Mouse (Mus musculus) ES-E14 (cell line): ENCODE measurements around the gene Ranbp6. TPM values are rescaled to one million over a fixed set of nuclear protein-coding genes. Genes with fewer than 3 reads are reported as not detected.

ENCODE experiments used
- DNase-seq: peaks from one replicate; pipeline ENCODE4 v3.0.0-alpha.2; 2013; ENCODE audit warnings: low read depth, low spot score
- H3K27ac ChIP-seq: 2 replicates; pipeline ENCODE4 v1.5.1; 2012; ENCODE audit warnings: low read depth, mild to moderate bottlenecking, low read length, moderate library complexity, mixed read lengths; ENCODE audit not compliant: poor library complexity, insufficient read depth, severe bottlenecking
- H3K36me3 ChIP-seq: 2 replicates; pipeline ENCODE4 v1.6.1; 2012; ENCODE audit warnings: mild to moderate bottlenecking, low read length, moderate library complexity, mixed read lengths; ENCODE audit not compliant: control insufficient read depth, poor library complexity, insufficient read depth, severe bottlenecking
- H3K4me1 ChIP-seq, 2 experiments: fragments of 150-350 bp in 1 of 2; sonication (generic) in 1 of 2; 2 replicates each; pipeline ENCODE4 v1.6.1; 2012; ENCODE audit warnings: low read length in 2 of 2, mild to moderate bottlenecking in 1 of 2, mixed read lengths in 1 of 2; ENCODE audit not compliant: control insufficient read depth in 2 of 2, insufficient read depth in 2 of 2, poor library complexity in 1 of 2
- H3K4me3 ChIP-seq, 2 experiments: fragments of 150-350 bp in 1 of 2; sonication (generic) in 1 of 2; 2 replicates each; pipeline ENCODE4 v1.5.1; 2012; ENCODE audit warnings: low read length in 2 of 2, low read depth in 1 of 2, mild to moderate bottlenecking in 1 of 2, mixed read lengths in 1 of 2; ENCODE audit not compliant: insufficient read depth in 1 of 2, poor library complexity in 1 of 2, severe bottlenecking in 1 of 2
- H3K9ac ChIP-seq: 2 replicates; pipeline ENCODE4 v1.6.1; 2012; ENCODE audit warnings: low read depth, mild to moderate bottlenecking, low read length, mixed read lengths; ENCODE audit not compliant: poor library complexity, insufficient read depth, severe bottlenecking
- H3K9me3 ChIP-seq: fragments of 150-350 bp; sonication (generic); 2 replicates; pipeline ENCODE4 v1.6.1; 2012; ENCODE audit warnings: low read depth, mild to moderate bottlenecking, low read length; ENCODE audit not compliant: control insufficient read depth, insufficient read depth
- CHD2 ChIP-seq: IDR thresholded peaks from 2 replicates; pipeline ENCODE4 v1.6.1; 2014; ENCODE audit warnings: mild to moderate bottlenecking, low read depth, low read length, inconsistent platforms
- HCFC1 ChIP-seq: IDR thresholded peaks from 2 replicates; pipeline ENCODE4 v1.6.1; 2012; ENCODE audit warnings: low read length, inconsistent platforms, borderline replicate concordance; ENCODE audit not compliant: insufficient read depth
- MAFK ChIP-seq: IDR thresholded peaks from 2 replicates; pipeline ENCODE4 v1.6.1; 2014; ENCODE audit warnings: mild to moderate bottlenecking, low read depth, low read length, inconsistent platforms; ENCODE audit not compliant: insufficient read depth
- ZC3H11A ChIP-seq: IDR thresholded peaks from 2 replicates; pipeline ENCODE4 v1.6.1; 2012; ENCODE audit warnings: low read depth, mild to moderate bottlenecking, inconsistent platforms, low read length, borderline replicate concordance
- ZNF384 ChIP-seq: IDR thresholded peaks from 2 replicates; pipeline ENCODE4 v1.6.1; 2012; ENCODE audit warnings: low read depth, low read length, inconsistent platforms
- in situ Hi-C, 2 experiments: fragments of 600-800 bp; cut with MboI; formaldehyde crosslinking; loops; one replicate each; pipeline ENCODE4 v1.15.1; 2025; ENCODE audit warnings: low sequenced_read_pairs in 2 of 2, inconsistent platforms in 1 of 2; ENCODE audit not compliant: unreplicated experiment in 2 of 2
- total RNA-seq: library from RNA; depleted of rRNA; stranded (reverse); fragments of 300-350 nt; gene quantifications from 2 replicates; pipeline ENCODE4 v1.2.3, GENCODE M21; 2012

The Ranbp6 gene
- total RNA-seq, 1 experiment: 11.3 TPM

GRCm38 (mm10) chr19:29842973-29843372 is 30.2 kb upstream of the Ranbp6 start:
- no peaks in the 10 kb centered on the region for H3K9me3 ChIP-seq
- H3K4me3 ChIP-seq: no peak overlapping the region
- no peaks in the 10 kb centered on the region for H3K36me3 ChIP-seq
- TF ChIP-seq MAFK (no peak), ZNF384 (no peak), ZC3H11A (no peak), CHD2 (no peak), HCFC1 (no peak)
- no peak overlapping the region for H3K27ac ChIP-seq
- DNase-seq: no peak
- H3K9ac ChIP-seq: no peak overlapping the region
- H3K4me1 ChIP-seq: no peaks in the 10 kb centered on the region
- in situ Hi-C loops: no loop called here

- no peaks in the 10 kb centered on the region for H3K36me3 ChIP-seq
- no peak overlapping the region for H3K27ac ChIP-seq
- in situ Hi-C loops: no loop called here
- H3K9me3 ChIP-seq: no peaks in the 10 kb centered on the region
- H3K4me1 ChIP-seq: no peaks in the 10 kb centered on the region
- no peak for DNase-seq
- H3K4me3 ChIP-seq: no peak overlapping the region
- TF ChIP-seq ZC3H11A: no peak
- no peak for TF ChIP-seq MAFK
- no peak overlapping the region for H3K9ac ChIP-seq
Measured at GRCm38 (mm10) chr19:29840642-29841041, 27.9 kb upstream of the Ranbp6 start.

DNA sequence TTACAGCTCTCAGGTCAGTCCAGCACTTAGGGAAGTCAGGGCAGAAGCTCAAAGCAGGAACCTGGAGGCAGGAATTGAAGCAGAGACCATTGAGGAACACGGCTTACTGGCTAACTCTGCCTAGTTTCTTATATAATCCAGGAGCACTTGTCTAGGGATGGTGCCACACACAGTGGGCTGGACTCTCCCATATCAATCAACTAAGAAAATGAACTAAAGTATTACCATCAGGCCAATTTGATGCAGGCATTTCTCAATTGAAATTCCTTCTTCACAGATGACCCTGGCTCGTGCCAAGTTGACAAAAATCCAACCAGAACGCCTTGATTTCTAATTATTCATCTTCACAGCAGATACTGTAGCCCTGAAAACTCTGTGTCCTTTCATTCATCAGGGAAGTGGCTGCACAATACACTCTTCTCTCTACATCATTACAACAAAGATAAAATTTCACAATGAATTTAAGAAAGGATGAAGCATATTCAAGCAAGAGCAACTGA is 25.9 kb upstream of the Ranbp6 start:
- H3K9me3 ChIP-seq: no peaks in the 10 kb centered on the region

DNA sequence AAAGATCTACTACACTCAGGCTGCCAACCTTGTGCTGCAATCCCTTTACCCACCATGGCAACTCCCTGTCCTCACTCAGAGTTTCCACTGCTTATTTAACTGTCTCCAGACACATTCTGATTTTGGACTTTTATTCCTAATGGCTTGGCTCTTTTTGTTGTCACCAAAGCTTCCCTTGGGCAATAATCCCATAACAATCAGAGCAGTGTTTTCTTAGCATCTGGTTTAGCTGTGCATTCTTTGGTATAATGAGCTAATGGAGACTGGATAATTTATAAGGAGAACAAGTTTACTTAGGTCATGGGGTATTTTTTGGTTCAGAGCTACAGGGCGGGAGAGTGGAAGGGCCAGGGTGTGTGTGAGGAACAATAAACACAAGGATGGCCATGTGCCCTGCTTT is 25.4 kb upstream of the Ranbp6 start:
- Histone ChIP-seq H3K4me1 (no peaks in the 10 kb centered on the region), H3K9ac (no peak overlapping the region), H3K9me3 (no peaks in the 10 kb centered on the region), H3K4me3 (no peak overlapping the region), H3K27ac (no peak overlapping the region), H3K36me3 (no peaks in the 10 kb centered on the region)
- in situ Hi-C loops: no loop called here
- no peak for DNase-seq
- TF ChIP-seq CHD2: no peak
- no peak for TF ChIP-seq ZNF384
- no peak for TF ChIP-seq ZC3H11A
- no peak for TF ChIP-seq HCFC1
- TF ChIP-seq MAFK: no peak

More for the DNA sequence above, 25.9 kb upstream of the Ranbp6 start:
- no peak for DNase-seq
- Histone ChIP-seq H3K27ac (no peak overlapping the region), H3K9ac (no peak overlapping the region), H3K36me3 (no peaks in the 10 kb centered on the region), H3K4me3 (no peak overlapping the region), H3K4me1 (no peaks in the 10 kb centered on the region)
- TF ChIP-seq ZC3H11A: no peak
- TF ChIP-seq ZNF384: no peak
- no peak for TF ChIP-seq HCFC1
- TF ChIP-seq MAFK: no peak
- no peak for TF ChIP-seq CHD2
- in situ Hi-C loops: no loop called here

DNA sequence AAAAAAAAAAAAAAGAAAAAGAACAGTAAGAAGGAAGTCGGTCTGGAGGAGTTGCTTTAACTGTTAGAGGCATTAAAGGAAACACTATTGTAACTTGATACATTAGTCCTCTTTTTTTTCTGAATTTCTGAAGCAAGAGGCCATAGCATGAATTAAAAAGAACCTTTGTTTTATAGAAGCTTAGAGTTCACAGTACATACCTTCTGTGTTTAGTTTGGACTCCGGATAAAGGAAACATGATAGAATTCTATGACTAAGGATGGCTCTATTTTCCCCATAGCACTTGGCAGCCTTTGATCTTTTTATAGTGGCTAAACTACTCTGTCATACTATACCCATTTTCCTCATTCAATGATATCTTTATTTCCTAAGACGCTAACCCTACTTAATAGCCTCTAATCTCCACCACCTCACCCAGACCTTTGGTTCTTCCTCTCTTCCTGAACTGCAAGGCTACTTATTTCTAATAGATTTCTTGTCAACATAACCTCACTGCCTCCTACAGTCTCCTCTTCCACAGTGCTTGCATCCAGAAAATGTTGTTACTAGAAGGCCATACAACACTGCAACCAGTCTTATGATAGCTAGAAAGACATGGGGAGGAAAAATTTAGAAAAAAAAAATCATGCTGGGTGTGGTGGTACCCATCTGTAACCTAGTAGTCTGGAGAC is 22.7 kb upstream of the Ranbp6 start:
- H3K4me1 ChIP-seq: peaks cover 0 to 5% of the 10 kb centered on the region in 2 experiments; a peak in 1 of 4 replicates
- no peak for TF ChIP-seq CHD2
- TF ChIP-seq ZC3H11A: no peak
- TF ChIP-seq HCFC1: no peak
- TF ChIP-seq ZNF384: no peak
- no peak for TF ChIP-seq MAFK
- no peaks in the 10 kb centered on the region for H3K36me3 ChIP-seq

More for the DNA sequence above, 22.7 kb upstream of the Ranbp6 start:
- Histone ChIP-seq H3K9ac (no peak overlapping the region), H3K27ac (no peak overlapping the region), H3K9me3 (no peaks in the 10 kb centered on the region), H3K4me3 (no peak overlapping the region)
- in situ Hi-C loops: no loop called here
- DNase-seq: no peak
